Mouse (Mus musculus): ENCODE data around the gene Stat6.

DNA sequence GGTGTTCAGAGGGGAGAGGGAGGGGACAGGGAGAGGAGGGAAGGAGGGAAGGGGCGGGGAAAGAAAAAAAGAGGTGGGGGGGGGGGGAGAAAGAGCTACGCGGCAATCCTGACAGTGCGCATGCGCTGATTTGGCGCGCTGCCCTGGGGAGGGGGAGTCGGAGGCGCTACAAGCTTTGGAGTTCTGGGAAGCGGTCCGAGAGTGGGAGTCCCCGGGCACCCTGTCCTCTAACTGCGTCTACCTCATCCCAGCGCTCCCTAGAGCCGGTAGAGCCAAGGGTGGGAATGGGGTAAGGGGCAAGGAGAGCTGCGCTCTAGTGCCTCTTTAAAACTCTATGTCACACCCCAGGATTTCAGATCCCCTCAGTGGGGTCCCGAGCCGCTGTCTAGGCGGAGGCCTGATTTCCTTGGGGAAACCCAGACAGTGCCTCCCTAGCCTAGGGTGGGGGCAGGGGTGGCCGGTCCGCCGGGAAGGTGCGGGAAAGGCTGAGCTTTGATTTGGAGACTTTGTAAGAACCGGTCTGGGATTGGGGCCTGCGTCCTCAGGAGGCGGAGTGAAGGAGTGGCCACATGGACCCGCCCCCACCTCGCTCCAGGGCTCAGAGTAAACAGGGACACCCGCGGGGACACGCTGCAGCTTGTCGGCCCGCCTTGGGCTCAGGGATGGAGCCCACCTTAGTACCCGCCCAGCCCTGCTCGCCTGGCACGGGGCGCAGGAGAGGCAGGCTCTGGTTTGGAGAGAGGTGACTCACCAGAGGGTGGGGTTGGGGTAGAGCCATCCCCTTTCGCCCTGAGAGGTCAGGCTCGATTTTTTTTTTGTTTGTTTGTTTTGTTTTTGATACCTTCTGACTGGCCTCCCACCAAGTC lies 21.4 kb upstream of the Stat6 start:
- TF ChIP-seq GATA1 (IDR thresholded peaks at IDR 0.05; ENCODE audit: borderline replicate concordance, low read length) = no peak
- TF ChIP-seq FLI1 (IDR thresholded peaks at IDR 0.05; ENCODE audit: low read length) = no peak

Measured in megakaryocyte, embryonic 14.5 days (primary cell).